Mouse (Mus musculus) cerebellum, adult 2 months (tissue): ENCODE measurements around the gene Faxc.

Experiments used
- CTCF ChIP-seq: fragments of 200-500 bp; IDR thresholded peaks from 2 replicates; pipeline ENCODE4 v1.5.1; 2011; ENCODE audit warnings: low read depth, mild to moderate bottlenecking, control low read depth, low read length, moderate library complexity, borderline replicate concordance; ENCODE audit not compliant: insufficient read depth
- POLR2A ChIP-seq: fragments of 200-500 bp; IDR thresholded peaks from 2 replicates; pipeline ENCODE4 v1.6.1; 2011; ENCODE audit warnings: low read length, control low read depth, borderline replicate concordance; ENCODE audit not compliant: insufficient read depth

DNA sequence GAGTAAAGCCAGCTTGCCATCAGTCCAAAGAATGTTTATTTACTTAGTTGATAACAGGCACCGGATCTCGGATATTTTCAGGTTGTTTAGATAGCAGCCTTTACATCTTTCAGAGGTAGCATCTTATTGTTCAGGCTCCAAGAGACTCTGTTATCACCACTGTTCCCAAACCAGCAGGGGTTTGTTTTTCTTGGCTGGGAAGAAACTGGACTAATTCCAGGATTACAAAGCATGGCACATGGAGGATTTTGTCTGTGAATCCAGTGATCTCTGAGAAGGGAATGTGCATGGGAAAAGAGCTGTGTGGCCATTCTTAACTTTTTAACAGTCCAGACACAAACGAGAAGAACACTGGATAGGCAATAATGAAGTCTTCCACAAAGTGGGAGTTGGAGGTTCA lies 43.0 kb downstream of the Faxc start:
- TF ChIP-seq POLR2A (no peak), CTCF (no peak)
